Mouse (Mus musculus): ENCODE data around the gene Gm4131. TPM values are rescaled to one million over a fixed set of nuclear protein-coding genes. Genes with fewer than 3 reads are reported as not detected.

Gene Gm4131
- polyA plus RNA-seq, 1 experiment from 2014 or later = not detected

DNA sequence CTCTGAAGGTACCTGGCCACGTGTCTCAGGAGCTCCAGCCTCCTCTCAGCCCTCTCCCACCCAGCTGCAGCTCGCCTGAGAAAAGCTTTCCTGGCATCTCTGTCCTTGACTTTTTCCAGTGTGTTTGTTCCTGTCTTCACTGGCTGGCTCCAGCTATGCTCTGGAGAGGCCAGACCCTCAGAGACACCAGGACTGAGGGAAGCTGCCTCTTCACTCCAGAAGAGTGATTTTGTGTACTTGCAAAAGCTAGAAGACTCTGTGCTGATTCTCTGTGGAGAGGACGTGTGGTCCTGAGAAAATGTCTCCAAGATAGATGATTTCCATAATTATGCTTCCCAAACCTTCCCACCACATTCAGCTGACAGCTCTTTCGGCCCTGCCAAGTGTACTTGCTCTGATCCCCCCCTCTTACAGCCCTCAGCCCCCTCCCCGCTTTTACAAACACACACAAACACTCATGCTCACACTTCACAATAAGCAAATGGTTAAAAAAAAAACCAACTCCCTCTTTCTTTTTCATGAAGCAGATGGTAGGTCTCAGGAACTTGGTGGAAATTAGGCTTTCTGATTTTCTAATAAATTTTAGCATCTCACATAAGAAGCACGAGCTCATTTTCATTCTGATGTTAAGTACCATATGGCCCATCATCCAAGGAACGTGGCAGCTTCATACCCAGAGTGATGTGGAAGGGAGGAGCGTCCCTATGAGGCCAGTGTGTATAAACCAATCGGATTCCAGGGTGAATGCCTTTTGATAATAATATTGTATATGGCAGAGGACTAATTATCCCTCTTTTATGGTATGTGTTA, 111.8 kb downstream of the Gm4131 start:
- Histone ChIP-seq H3K27ac (no peak overlapping the region), H3K9me3 (no peaks in the 10 kb centered on the region), H3K4me1 (no peaks in the 10 kb centered on the region), H3K4me2 (replicated peaks) (no peak overlapping the region), H3K4me3 (no peak overlapping the region), H3K9ac (no peak overlapping the region), H3K36me3 (no peaks in the 10 kb centered on the region), H3K27me3 (no peaks in the 10 kb centered on the region)
- 66% methylated on average over 9 of the region's 9 CpGs for WGBS
- ATAC-seq (ENCODE audit: insufficient number of reproducible peaks, insufficient read depth, low FRiP score, low TSS enrichment) = no peak

DNA sequence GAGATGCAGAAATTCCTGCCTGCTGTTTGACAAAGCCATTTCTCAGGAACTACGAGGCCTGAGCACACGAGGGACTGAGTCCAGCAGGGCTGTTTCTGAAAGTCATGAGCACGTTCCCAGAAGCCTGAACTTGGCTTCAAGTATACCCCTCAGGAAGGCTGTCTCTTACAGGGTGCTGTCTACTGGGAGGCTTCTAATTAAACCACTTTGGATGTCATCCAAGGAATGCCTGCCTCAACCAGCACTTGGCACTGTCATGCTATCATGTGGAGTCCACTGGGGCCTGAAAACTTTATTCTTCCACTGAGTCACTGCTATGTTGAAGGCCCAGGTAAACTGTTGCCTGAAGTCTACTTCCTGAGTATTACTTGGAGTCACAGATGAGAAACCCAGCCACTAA, 112.6 kb downstream of the Gm4131 start:
- 67% methylated on average over 3 of the region's 3 CpGs for WGBS
- H3K36me3 ChIP-seq = no peaks in the 10 kb centered on the region
- ATAC-seq (ENCODE audit: insufficient number of reproducible peaks, insufficient read depth, low FRiP score, low TSS enrichment) = no peak
- H3K4me1 ChIP-seq = no peaks in the 10 kb centered on the region
- H3K27ac ChIP-seq = no peak overlapping the region
- H3K4me2 ChIP-seq (replicated peaks) = no peak overlapping the region
- no peak overlapping the region for H3K9ac ChIP-seq
- H3K27me3 ChIP-seq = no peaks in the 10 kb centered on the region
- no peaks in the 10 kb centered on the region for H3K9me3 ChIP-seq
- H3K4me3 ChIP-seq = no peak overlapping the region

DNA sequence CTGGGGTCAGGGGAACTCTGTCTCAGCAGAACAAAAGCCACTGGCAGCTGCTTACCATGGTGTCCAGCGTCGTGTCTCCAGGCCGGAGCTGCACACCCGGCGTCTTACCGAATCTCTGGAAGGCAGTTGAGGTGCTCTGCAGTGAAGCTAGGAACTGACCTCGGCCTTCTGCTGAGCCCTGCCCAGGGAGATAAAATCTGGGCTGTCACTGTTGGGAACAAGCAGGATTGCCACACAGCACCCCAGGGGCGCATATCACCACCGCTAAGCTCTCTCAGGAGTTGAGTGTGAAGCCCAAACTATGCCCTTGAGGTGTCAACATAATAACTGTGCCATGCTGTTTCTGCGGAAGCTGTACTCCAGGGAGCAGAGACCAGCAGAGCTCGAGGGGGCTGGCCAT, 113.4 kb downstream of the Gm4131 start:
- Histone ChIP-seq H3K36me3 (no peaks in the 10 kb centered on the region), H3K4me3 (no peak overlapping the region), H3K4me1 (no peaks in the 10 kb centered on the region), H3K27me3 (no peaks in the 10 kb centered on the region), H3K27ac (no peak overlapping the region), H3K9ac (no peak overlapping the region), H3K4me2 (replicated peaks) (no peak overlapping the region), H3K9me3 (no peaks in the 10 kb centered on the region)
- 78% methylated on average over 11 of the region's 11 CpGs for WGBS
- ATAC-seq (ENCODE audit: insufficient number of reproducible peaks, insufficient read depth, low FRiP score, low TSS enrichment) = no peak

DNA sequence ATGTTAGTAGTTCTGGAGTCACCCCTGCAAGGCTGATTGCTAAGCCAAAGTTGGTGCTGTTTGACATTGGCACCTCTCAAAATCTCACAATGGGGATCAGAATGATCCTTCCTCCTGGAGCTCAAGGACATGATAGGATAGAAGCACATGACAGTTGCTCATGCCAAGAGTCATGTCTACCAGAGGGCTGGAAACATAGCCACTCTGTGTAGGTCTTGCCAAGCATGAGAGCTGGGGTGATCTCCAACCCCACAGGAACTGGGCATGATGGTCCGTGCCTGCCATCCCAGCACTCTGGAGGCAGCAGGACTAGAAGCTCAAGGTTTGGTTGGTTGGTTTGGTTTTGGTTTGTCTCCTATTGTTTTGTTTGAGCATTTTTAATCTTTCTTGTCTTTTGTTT, 116.0 kb downstream of the Gm4131 start:
- WGBS = 79% methylated on average over 1 of the region's 1 CpGs
- Histone ChIP-seq H3K36me3 (no peaks in the 10 kb centered on the region), H3K4me3 (no peak overlapping the region), H3K4me1 (no peaks in the 10 kb centered on the region), H3K27me3 (no peaks in the 10 kb centered on the region), H3K27ac (no peak overlapping the region), H3K9me3 (no peaks in the 10 kb centered on the region), H3K9ac (no peak overlapping the region), H3K4me2 (replicated peaks) (no peak overlapping the region)
- no peak for ATAC-seq (ENCODE audit: insufficient number of reproducible peaks, insufficient read depth, low FRiP score, low TSS enrichment)

DNA sequence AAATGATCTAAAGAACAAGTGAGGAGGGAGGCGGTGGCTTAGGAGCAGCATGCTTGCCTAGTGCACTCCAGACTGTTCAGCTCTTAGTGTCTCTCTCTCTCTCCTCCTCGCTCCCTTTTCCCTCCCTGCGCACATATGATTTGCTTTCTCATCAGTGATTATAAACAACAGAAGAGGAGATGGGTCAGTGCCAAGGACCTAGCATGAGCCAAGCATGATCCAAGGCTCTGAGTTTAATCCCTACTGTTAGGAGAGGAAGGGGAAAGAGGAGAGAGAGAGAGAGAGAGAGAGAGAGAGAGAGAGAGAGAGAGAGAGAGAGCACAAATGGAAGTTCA, 119.5 kb downstream of the Gm4131 start:
- H3K4me1 ChIP-seq = no peaks in the 10 kb centered on the region
- no peaks in the 10 kb centered on the region for H3K9me3 ChIP-seq
- H3K4me2 ChIP-seq (replicated peaks) = no peak overlapping the region
- H3K27me3 ChIP-seq = no peaks in the 10 kb centered on the region
- no peaks in the 10 kb centered on the region for H3K36me3 ChIP-seq
- no peak overlapping the region for H3K4me3 ChIP-seq
- H3K27ac ChIP-seq = no peak overlapping the region
- 77% methylated on average over 3 of the region's 3 CpGs for whole genome bisulfite sequencing
- ATAC-seq (ENCODE audit: insufficient number of reproducible peaks, insufficient read depth, low FRiP score, low TSS enrichment) = no peak
- H3K9ac ChIP-seq = no peak overlapping the region

DNA sequence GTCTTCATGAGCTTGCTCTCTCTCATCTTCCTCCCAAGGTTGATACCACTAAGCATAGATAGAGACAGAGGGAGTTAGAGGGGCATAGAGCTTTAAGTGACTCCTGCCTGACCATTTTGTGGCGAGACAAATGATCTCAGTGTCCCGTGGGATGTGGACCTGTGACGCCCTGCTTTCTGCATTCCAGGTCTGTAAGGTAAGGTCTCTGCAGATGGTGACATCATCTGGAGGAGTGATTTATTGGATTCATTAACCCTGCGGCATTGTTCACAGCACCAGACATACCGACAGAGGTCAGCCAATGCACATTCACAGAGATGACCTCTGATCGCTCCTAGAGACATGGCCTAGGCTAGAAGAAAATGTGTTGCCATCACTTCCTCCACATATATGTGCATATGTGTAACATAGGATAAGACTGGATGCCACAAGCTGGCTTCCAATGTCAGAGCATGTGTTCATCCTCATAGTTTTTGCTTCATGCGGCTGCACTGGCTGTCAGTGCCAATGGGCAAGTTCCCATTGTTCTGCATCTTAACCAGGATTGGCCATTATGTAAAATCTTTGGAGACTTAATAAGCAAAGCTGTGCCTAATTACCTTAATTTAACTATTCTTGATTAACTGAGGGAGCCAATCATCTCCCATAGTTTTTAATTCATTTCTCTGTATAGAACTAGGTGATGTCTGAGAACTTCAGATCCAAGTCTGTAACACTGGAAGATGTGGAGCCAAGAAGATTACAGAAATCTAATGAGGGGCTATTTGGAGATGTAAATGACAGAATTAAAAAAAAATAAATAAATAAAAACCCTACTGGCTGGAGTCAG, 120.1 kb downstream of the Gm4131 start:
- Histone ChIP-seq H3K4me3 (no peak overlapping the region), H3K27me3 (no peaks in the 10 kb centered on the region), H3K36me3 (no peaks in the 10 kb centered on the region), H3K4me1 (no peaks in the 10 kb centered on the region), H3K4me2 (replicated peaks) (no peak overlapping the region), H3K27ac (no peak overlapping the region), H3K9ac (no peak overlapping the region), H3K9me3 (no peaks in the 10 kb centered on the region)
- ATAC-seq (ENCODE audit: insufficient number of reproducible peaks, insufficient read depth, low FRiP score, low TSS enrichment) = no peak
- 77% methylated on average over 7 of the region's 7 CpGs for WGBS

DNA sequence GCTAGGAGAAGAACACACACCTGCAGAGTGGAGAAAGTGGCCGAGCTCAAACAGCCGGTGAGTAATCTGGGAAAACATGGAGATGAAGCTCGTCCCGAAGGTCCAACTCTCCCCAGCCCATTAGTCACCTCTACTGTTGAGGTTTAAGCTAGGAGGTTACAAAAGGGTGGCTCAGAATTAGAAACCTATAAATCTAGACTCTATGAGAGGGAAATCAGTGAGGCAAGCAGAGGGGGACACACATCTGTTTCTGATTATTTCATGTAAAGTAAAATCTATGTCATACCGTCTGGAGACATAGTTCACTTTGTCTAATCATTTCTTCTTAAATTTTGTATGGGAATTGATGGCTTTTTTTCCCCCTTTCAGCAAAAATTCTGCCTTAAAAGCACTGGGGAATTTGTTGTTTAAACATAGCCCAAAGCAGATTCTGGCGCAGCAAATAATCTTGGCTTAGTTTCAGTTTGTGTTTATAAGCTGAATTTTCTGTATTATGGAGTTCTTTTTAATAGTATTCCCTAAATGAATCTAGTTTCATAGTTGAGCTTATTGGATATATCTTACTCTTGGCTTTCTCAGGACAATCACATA, 122.8 kb downstream of the Gm4131 start:
- H3K36me3 ChIP-seq = no peaks in the 10 kb centered on the region
- no peaks in the 10 kb centered on the region for H3K27me3 ChIP-seq
- no peak overlapping the region for H3K4me2 ChIP-seq (replicated peaks)
- no peak for ATAC-seq (ENCODE audit: insufficient number of reproducible peaks, insufficient read depth, low FRiP score, low TSS enrichment)
- no peak overlapping the region; the same call in 1 of the 2 replicates for H3K27ac ChIP-seq
- 52% methylated on average over 6 of the region's 6 CpGs for WGBS
- no peak overlapping the region for H3K9ac ChIP-seq
- H3K9me3 ChIP-seq = no peaks in the 10 kb centered on the region
- no peak overlapping the region for H3K4me3 ChIP-seq
- no peaks in the 10 kb centered on the region for H3K4me1 ChIP-seq

DNA sequence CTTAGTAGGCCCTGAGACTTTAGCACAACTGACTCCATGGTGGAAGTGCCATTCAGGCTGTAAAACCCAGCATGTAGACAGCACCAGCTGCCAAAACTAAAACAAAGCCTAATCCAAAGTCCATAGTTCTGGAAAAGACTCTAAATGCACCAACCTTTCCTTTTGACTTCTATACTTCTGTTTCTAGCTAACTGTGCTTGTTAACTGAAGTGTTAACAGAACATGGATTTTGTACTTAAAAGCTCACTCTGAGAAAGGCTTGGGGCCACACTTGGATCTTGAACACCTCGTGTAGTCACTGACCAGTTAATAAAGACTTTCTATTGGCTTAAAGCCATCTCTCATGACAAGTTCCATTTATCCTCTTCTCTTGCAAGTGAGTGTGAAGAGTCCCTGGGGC, 123.8 kb downstream of the Gm4131 start:
- Histone ChIP-seq H3K36me3 (no peaks in the 10 kb centered on the region), H3K4me2 (replicated peaks) (no peak overlapping the region), H3K27ac (no peak overlapping the region), H3K27me3 (no peaks in the 10 kb centered on the region), H3K4me1 (no peaks in the 10 kb centered on the region), H3K9ac (no peak overlapping the region), H3K9me3 (no peaks in the 10 kb centered on the region), H3K4me3 (no peak overlapping the region)
- no peak for ATAC-seq (ENCODE audit: insufficient number of reproducible peaks, insufficient read depth, low FRiP score, low TSS enrichment)
- 75% methylated on average over 1 of the region's 1 CpGs for WGBS

DNA sequence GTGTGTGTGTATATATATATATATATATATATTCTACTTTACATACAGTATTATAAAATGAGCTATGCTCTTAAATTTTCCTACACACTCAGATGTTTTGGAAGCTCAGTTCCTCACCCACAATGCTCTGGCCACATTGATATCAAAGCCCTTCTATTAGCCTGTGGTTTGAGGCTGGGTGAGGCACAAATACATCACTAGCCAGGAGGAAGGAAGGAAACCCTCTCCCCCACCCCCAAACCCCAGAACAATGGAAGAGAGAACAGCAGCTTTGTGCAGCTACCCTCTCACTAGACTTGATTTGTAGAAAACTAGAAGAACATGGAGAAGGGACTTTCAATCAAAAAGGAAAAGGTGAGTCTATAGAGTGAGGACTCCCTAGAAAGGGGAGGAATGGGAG, 126.7 kb downstream of the Gm4131 start:
- H3K9me3 ChIP-seq = no peaks in the 10 kb centered on the region
- H3K4me1 ChIP-seq = no peaks in the 10 kb centered on the region
- no peak overlapping the region for H3K9ac ChIP-seq
- H3K27me3 ChIP-seq = no peaks in the 10 kb centered on the region
- no peak overlapping the region for H3K4me3 ChIP-seq
- no peak overlapping the region for H3K4me2 ChIP-seq (replicated peaks)
- H3K36me3 ChIP-seq = no peaks in the 10 kb centered on the region
- H3K27ac ChIP-seq = no peak overlapping the region
- ATAC-seq (ENCODE audit: insufficient number of reproducible peaks, insufficient read depth, low FRiP score, low TSS enrichment) = no peak

DNA sequence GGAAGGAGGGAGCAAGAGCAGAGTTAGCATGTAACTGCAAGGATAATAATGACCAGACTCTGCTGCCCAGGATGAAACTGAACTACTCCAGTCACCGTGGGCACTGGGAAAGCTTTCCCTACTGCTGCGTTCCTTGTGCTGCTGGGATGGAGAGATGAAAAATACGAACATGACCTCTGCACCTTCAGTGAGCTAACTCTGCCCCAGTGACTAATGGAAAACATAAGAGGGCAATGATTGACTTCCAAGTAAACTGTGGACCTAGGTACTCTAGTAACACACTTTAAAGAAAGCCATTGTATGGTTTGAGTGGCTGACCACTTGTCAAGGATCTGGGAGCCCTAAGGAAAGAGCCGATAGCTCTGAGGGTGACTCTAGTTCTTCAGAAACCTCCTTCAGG, 128.5 kb downstream of the Gm4131 start:
- no peaks in the 10 kb centered on the region for H3K9me3 ChIP-seq
- ATAC-seq (ENCODE audit: insufficient number of reproducible peaks, insufficient read depth, low FRiP score, low TSS enrichment) = no peak
- H3K36me3 ChIP-seq = no peaks in the 10 kb centered on the region
- H3K4me1 ChIP-seq = no peaks in the 10 kb centered on the region
- no peaks in the 10 kb centered on the region for H3K27me3 ChIP-seq
- H3K4me2 ChIP-seq (replicated peaks) = no peak overlapping the region
- no peak overlapping the region for H3K4me3 ChIP-seq
- WGBS = 51% methylated on average over 4 of the region's 4 CpGs
- no peak overlapping the region for H3K27ac ChIP-seq
- H3K9ac ChIP-seq = no peak overlapping the region

DNA sequence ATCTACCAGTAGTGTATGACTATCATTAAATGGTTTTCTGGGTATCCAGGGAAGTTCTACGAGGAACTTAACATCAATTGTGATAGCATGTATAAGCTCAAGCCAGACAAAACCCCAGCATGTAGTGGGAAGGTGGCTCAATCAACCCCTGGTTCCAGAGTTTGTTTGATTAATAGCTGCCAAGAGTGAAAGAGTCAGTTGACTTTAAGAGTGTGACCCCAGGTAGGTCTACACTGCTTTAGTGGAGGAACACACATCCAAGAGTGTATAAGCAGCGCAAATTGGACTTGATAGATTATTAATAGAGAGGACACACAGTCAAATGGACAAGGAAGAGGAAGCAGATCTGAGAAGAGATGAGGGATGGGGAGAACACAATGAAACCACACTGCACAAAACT, 128.9 kb downstream of the Gm4131 start:
- Histone ChIP-seq H3K27me3 (no peaks in the 10 kb centered on the region), H3K4me1 (no peaks in the 10 kb centered on the region), H3K9me3 (no peaks in the 10 kb centered on the region), H3K27ac (no peak overlapping the region), H3K36me3 (no peaks in the 10 kb centered on the region), H3K4me2 (replicated peaks) (no peak overlapping the region), H3K4me3 (no peak overlapping the region), H3K9ac (no peak overlapping the region)
- 87% methylated on average over 2 of the region's 2 CpGs for WGBS
- no peak for ATAC-seq (ENCODE audit: insufficient number of reproducible peaks, insufficient read depth, low FRiP score, low TSS enrichment)

DNA sequence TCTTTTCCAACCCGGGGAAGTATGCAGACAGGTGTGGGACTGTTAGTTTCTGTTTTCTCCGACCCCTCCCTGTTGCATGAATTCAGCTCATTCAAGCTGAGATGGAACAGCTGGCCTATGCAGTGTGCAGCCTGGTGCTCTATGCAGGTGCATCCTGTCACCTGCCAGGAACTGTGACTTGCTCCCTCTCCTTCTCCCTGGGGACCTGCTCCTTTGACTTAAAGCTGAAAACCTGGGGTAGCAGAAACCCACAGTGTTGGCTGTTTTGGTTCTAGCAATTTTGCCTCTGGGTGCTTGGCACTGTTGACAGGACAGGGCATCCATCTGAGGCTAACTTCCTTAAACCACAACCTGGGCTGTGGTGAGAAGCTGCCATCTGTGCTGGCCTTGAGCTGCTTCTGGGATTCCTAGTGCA, 141.4 kb downstream of the Gm4131 start:
- H3K36me3 ChIP-seq = no peaks in the 10 kb centered on the region
- no peaks in the 10 kb centered on the region for H3K4me1 ChIP-seq
- H3K4me3 ChIP-seq = no peak overlapping the region
- H3K9me3 ChIP-seq = no peaks in the 10 kb centered on the region
- H3K9ac ChIP-seq = no peak overlapping the region
- H3K27me3 ChIP-seq = no peaks in the 10 kb centered on the region
- H3K27ac ChIP-seq = no peak overlapping the region
- H3K4me2 ChIP-seq (replicated peaks) = no peak overlapping the region
- WGBS = 61% methylated on average over 2 of the region's 2 CpGs
- no peak for ATAC-seq (ENCODE audit: insufficient number of reproducible peaks, insufficient read depth, low FRiP score, low TSS enrichment)

All from embryonic facial prominence, embryonic 12.5 days (tissue).